Mouse (Mus musculus) kidney, adult 2 months (tissue): Measurements from ENCODE around the gene Arntl2.

Experiments used
- CTCF ChIP-seq: fragments of 200-500 bp; conservative IDR thresholded peaks from 2 replicates; pipeline ENCODE4 v1.5.1; 2011; ENCODE audit warnings: low read depth, mild to moderate bottlenecking, control low read depth, low read length, moderate library complexity, mixed read lengths; ENCODE audit not compliant: insufficient read depth, insufficient read length
- POLR2A ChIP-seq: fragments of 200-500 bp; IDR thresholded peaks from one replicate; pipeline ENCODE4 v1.6.1; 2011; ENCODE audit warnings: low read depth, low read length, control low read depth

- TF ChIP-seq CTCF = no peak
- TF ChIP-seq POLR2A = no peak
These were observed at the start of gene Arntl2 for GRCm38 (mm10) chr6:146795924-146796545.
